Mouse (Mus musculus): ENCODE data around the gene Zfp750.
A peak's percentile ranks its signal among the peaks of the same experiment; 100 is the strongest.

Gene Zfp750

GRCm38 (mm10) chr11:121519131-121519530, at the start of gene Zfp750:
TSS of gene Zfp750 (minus strand) at chr11:121519333.
- DNase-seq (ENCODE audit: low read depth), result no peak

GRCm38 (mm10) chr11:121564265-121564664, 45.1 kb upstream of the Zfp750 start:
- no peak for DNase-seq (ENCODE audit: low read depth)

- no peak for DNase-seq (ENCODE audit: low read depth)
These were observed 44.2 kb upstream of the Zfp750 start for GRCm38 (mm10) chr11:121563312-121563711.

GRCm38 (mm10) chr11:121560294-121560663, 41.1 kb upstream of the Zfp750 start:
- DNase-seq (ENCODE audit: low read depth), result no peak

GRCm38 (mm10) chr11:121559527-121560293, 40.6 kb upstream of the Zfp750 start:
- no peak for DNase-seq (ENCODE audit: low read depth)

- no peak for DNase-seq (ENCODE audit: low read depth)
These were observed 39.4 kb upstream of the Zfp750 start for GRCm38 (mm10) chr11:121558522-121558921.

- no peak for DNase-seq (ENCODE audit: low read depth)
These were observed 38.8 kb upstream of the Zfp750 start for GRCm38 (mm10) chr11:121557946-121558345.

GRCm38 (mm10) chr11:121556727-121557126, 37.6 kb upstream of the Zfp750 start:
- DNase-seq (ENCODE audit: low read depth), result no peak

GRCm38 (mm10) chr11:121553458-121553857, 34.3 kb upstream of the Zfp750 start:
- no peak for DNase-seq (ENCODE audit: low read depth)

GRCm38 (mm10) chr11:121552846-121553457, 33.8 kb upstream of the Zfp750 start:
- no peak for DNase-seq (ENCODE audit: low read depth)

GRCm38 (mm10) chr11:121552167-121552566, 33.0 kb upstream of the Zfp750 start:
- no peak for DNase-seq (ENCODE audit: low read depth)

GRCm38 (mm10) chr11:121551206-121551799, 32.2 kb upstream of the Zfp750 start:
- no peak for DNase-seq (ENCODE audit: low read depth)

GRCm38 (mm10) chr11:121549843-121550647, 30.9 kb upstream of the Zfp750 start:
- no peak for DNase-seq (ENCODE audit: low read depth)

GRCm38 (mm10) chr11:121548996-121549842, 30.1 kb upstream of the Zfp750 start:
- DNase-seq (ENCODE audit: low read depth), result peak; percentile 39

GRCm38 (mm10) chr11:121547925-121548324, 28.8 kb upstream of the Zfp750 start:
- DNase-seq (ENCODE audit: low read depth), result peak; percentile 71

- peak; percentile 54 for DNase-seq (ENCODE audit: low read depth)
These were observed 28.1 kb upstream of the Zfp750 start for GRCm38 (mm10) chr11:121547234-121547633.

GRCm38 (mm10) chr11:121545398-121546034, 26.4 kb upstream of the Zfp750 start:
- DNase-seq (ENCODE audit: low read depth), result no peak

GRCm38 (mm10) chr11:121544755-121545397, 25.7 kb upstream of the Zfp750 start:
- DNase-seq (ENCODE audit: low read depth), result no peak

- no peak for DNase-seq (ENCODE audit: low read depth)
These were observed 24.8 kb upstream of the Zfp750 start for GRCm38 (mm10) chr11:121543922-121544321.

- peak; percentile 50 for DNase-seq (ENCODE audit: low read depth)
These were observed 24.2 kb upstream of the Zfp750 start for GRCm38 (mm10) chr11:121543287-121543856.
